Mouse (Mus musculus): Measurements from ENCODE around the gene Rab9b. TPM values are rescaled to one million over a fixed set of nuclear protein-coding genes. Genes with fewer than 3 reads are reported as not detected.

Rab9b gene
- total RNA-seq (2014; fragmentation: Nextera tagmentation) (not detected in 2 replicates), total RNA-seq (2017) (under 0.01 TPM in 1 of 2 replicates, not detected in the other), polyA plus RNA-seq (2012) (not detected in 2 replicates)

- Histone ChIP-seq H3K9me3 (replicated peaks) (no peaks in the 10 kb centered on the region), H3K4me3 (ENCODE audit: low read depth, low read length) (no peak within 1 kb of the TSS), H3K4me1 (ENCODE audit: insufficient read depth, low read depth, low read length) (no peaks in the 10 kb centered on the region), H3K27me3 (ENCODE audit: insufficient read depth, low read length) (0 out of 2 replicates have a peak, but pooled peaks cover 3% of the 10 kb centered on the region), H3K36me3 (replicated peaks) (no peaks in the 10 kb centered on the region)
- ATAC-seq (ENCODE audit: extremely low read depth, insufficient number of reproducible peaks, low FRiP score, poor library complexity, severe bottlenecking): no peak
- TF ChIP-seq GATA1 (IDR thresholded peaks at IDR 0.05; ENCODE audit: borderline replicate concordance, low read length) (no peak), POLR2AphosphoS5 (IDR thresholded peaks at IDR 0.05; ENCODE audit: insufficient replicate concordance, low read depth, low read length) (no peak), GATA2 (IDR thresholded peaks at IDR 0.05; ENCODE audit: borderline replicate concordance, low read depth, low read length) (no peak), CTCF (IDR thresholded peaks at IDR 0.05; ENCODE audit: low read depth, low read length) (no peak), TAL1 (conservative IDR thresholded peaks at IDR 0.05; ENCODE audit: low read depth, low read length) (no peak)
- DNase-seq (ENCODE audit: low spot score): no peak
Measured at GRCm38 (mm10) chrX:136868061-136869040, at the start of gene Rab9b. Gene Rab9b, minus strand, starts transcription at chrX:136868755.

GRCm38 (mm10) chrX:136904369-136904768 is 35.8 kb upstream of the Rab9b start:
- ATAC-seq (ENCODE audit: extremely low read depth, insufficient number of reproducible peaks, low FRiP score, poor library complexity, severe bottlenecking): no peak
- DNase-seq (ENCODE audit: low spot score): no peak
- no peak overlapping the region for H3K4me3 ChIP-seq (ENCODE audit: low read depth, low read length)
- no peaks in the 10 kb centered on the region for H3K4me1 ChIP-seq (ENCODE audit: insufficient read depth, low read depth, low read length)
- TF ChIP-seq CTCF (IDR thresholded peaks at IDR 0.05; ENCODE audit: low read depth, low read length): no peak
- TF ChIP-seq GATA2 (IDR thresholded peaks at IDR 0.05; ENCODE audit: borderline replicate concordance, low read depth, low read length): no peak
- no peak for TF ChIP-seq POLR2AphosphoS5 (IDR thresholded peaks at IDR 0.05; ENCODE audit: insufficient replicate concordance, low read depth, low read length)
- TF ChIP-seq GATA1 (IDR thresholded peaks at IDR 0.05; ENCODE audit: borderline replicate concordance, low read length): no peak
- no peak for TF ChIP-seq TAL1 (conservative IDR thresholded peaks at IDR 0.05; ENCODE audit: low read depth, low read length)
- H3K36me3 ChIP-seq (replicated peaks): no peaks in the 10 kb centered on the region
- H3K9me3 ChIP-seq (replicated peaks): no peaks in the 10 kb centered on the region
- no peaks in the 10 kb centered on the region for H3K27me3 ChIP-seq (ENCODE audit: insufficient read depth, low read length)

DNA sequence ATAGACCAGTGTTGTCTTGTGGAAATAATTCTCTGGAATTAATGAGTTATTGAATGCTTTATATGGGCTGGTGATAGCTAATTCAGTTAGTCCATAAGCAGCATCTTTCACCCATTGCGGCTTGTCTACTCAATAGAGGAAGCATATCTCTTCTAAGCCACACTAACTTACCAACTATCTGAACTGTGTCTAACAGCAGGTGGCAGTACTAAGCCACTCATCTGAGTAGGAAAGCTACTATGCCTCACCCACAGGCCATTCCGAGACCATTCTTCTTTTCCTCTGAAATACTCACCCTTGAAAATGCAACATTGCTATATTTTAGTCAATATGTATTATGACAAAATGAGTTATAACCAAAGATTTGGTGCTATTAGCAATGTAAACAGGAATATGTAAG is 27.2 kb upstream of the Rab9b start:
- no peaks in the 10 kb centered on the region for H3K36me3 ChIP-seq (replicated peaks)
- no peak for DNase-seq (ENCODE audit: low spot score)
- no peak for TF ChIP-seq CTCF (IDR thresholded peaks at IDR 0.05; ENCODE audit: low read depth, low read length)
- no peak for TF ChIP-seq GATA1 (IDR thresholded peaks at IDR 0.05; ENCODE audit: borderline replicate concordance, low read length)
- TF ChIP-seq TAL1 (conservative IDR thresholded peaks at IDR 0.05; ENCODE audit: low read depth, low read length): no peak
- TF ChIP-seq POLR2AphosphoS5 (IDR thresholded peaks at IDR 0.05; ENCODE audit: insufficient replicate concordance, low read depth, low read length): no peak
- TF ChIP-seq GATA2 (IDR thresholded peaks at IDR 0.05; ENCODE audit: borderline replicate concordance, low read depth, low read length): no peak
- no peaks in the 10 kb centered on the region for H3K9me3 ChIP-seq (replicated peaks)
- ATAC-seq (ENCODE audit: extremely low read depth, insufficient number of reproducible peaks, low FRiP score, poor library complexity, severe bottlenecking): no peak
- no peak overlapping the region for H3K4me3 ChIP-seq (ENCODE audit: low read depth, low read length)
- H3K27me3 ChIP-seq (ENCODE audit: insufficient read depth, low read length): no peaks in the 10 kb centered on the region
- H3K4me1 ChIP-seq (ENCODE audit: insufficient read depth, low read depth, low read length): no peaks in the 10 kb centered on the region

GRCm38 (mm10) chrX:136850300-136850699 is 18.3 kb downstream of the Rab9b start:
- DNase-seq (ENCODE audit: low spot score): no peak
- no peak for TF ChIP-seq GATA1 (IDR thresholded peaks at IDR 0.05; ENCODE audit: borderline replicate concordance, low read length)
- no peak for TF ChIP-seq GATA2 (IDR thresholded peaks at IDR 0.05; ENCODE audit: borderline replicate concordance, low read depth, low read length)
- TF ChIP-seq TAL1 (conservative IDR thresholded peaks at IDR 0.05; ENCODE audit: low read depth, low read length): no peak
- TF ChIP-seq POLR2AphosphoS5 (IDR thresholded peaks at IDR 0.05; ENCODE audit: insufficient replicate concordance, low read depth, low read length): no peak

DNA sequence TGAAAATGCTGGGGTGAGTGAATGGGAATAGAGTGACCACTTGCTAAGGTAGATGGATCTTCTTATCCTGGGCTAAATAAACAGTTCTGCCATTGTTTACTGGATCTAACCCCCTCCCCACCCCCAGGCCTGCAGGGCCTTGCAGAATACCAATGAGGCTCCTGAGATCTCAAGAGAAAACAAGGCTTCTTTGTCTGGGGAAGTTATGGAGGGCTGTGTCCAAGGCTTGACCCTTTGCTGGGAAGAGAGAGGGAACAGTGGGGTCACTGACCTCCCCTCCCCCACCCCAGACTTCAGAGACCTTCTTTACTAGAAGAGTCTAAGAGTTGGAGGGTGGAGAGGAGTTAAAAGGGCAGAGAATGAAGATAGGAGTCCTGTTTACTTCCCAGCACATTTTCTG is 39.9 kb downstream of the Rab9b start:
- DNase-seq (ENCODE audit: low spot score) (no peak), ATAC-seq (ENCODE audit: extremely low read depth, insufficient number of reproducible peaks, low FRiP score, poor library complexity, severe bottlenecking) (no peak)
- Histone ChIP-seq H3K4me3 (ENCODE audit: low read depth, low read length) (no peak overlapping the region), H3K36me3 (replicated peaks) (no peaks in the 10 kb centered on the region), H3K4me1 (ENCODE audit: insufficient read depth, low read depth, low read length) (no peaks in the 10 kb centered on the region), H3K27me3 (ENCODE audit: insufficient read depth, low read length) (no peaks in the 10 kb centered on the region), H3K9me3 (replicated peaks) (no peaks in the 10 kb centered on the region)
- TF ChIP-seq GATA1 (IDR thresholded peaks at IDR 0.05; ENCODE audit: borderline replicate concordance, low read length): no peak
- TF ChIP-seq TAL1 (conservative IDR thresholded peaks at IDR 0.05; ENCODE audit: low read depth, low read length): no peak
- no peak for TF ChIP-seq POLR2AphosphoS5 (IDR thresholded peaks at IDR 0.05; ENCODE audit: insufficient replicate concordance, low read depth, low read length)

More at GRCm38 (mm10) chrX:136850300-136850699, 18.3 kb downstream of the Rab9b start:
- Histone ChIP-seq H3K27me3 (ENCODE audit: insufficient read depth, low read length) (no peaks in the 10 kb centered on the region), H3K4me3 (ENCODE audit: low read depth, low read length) (no peak overlapping the region), H3K9me3 (replicated peaks) (no peaks in the 10 kb centered on the region), H3K36me3 (replicated peaks) (no peaks in the 10 kb centered on the region), H3K4me1 (ENCODE audit: insufficient read depth, low read depth, low read length) (no peaks in the 10 kb centered on the region)
- no peak for ATAC-seq (ENCODE audit: extremely low read depth, insufficient number of reproducible peaks, low FRiP score, poor library complexity, severe bottlenecking)

DNA sequence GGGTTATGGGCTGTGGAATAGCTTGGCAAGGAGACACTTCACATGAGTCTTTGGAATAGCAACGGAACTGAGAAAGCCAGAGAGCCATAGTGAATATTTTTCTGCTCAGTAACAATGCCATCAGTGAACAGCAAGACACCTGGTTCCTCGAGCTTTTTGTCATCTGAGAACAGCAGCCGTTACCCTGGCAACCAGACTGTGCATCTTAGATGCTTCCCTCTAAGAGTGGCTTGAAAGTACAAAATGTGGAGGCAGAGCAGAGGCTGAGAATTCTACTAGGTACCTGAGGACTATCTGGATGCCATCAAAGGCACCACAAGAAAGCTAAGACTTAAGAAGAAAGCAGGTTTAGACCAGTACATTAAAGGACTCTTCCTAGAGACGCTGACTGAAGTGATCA is 43.5 kb downstream of the Rab9b start:
- H3K9me3 ChIP-seq (replicated peaks): no peaks in the 10 kb centered on the region
- H3K36me3 ChIP-seq (replicated peaks): no peaks in the 10 kb centered on the region
- no peak overlapping the region for H3K4me3 ChIP-seq (ENCODE audit: low read depth, low read length)
- no peak for DNase-seq (ENCODE audit: low spot score)
- no peak for ATAC-seq (ENCODE audit: extremely low read depth, insufficient number of reproducible peaks, low FRiP score, poor library complexity, severe bottlenecking)
- no peaks in the 10 kb centered on the region for H3K4me1 ChIP-seq (ENCODE audit: insufficient read depth, low read depth, low read length)
- no peak for TF ChIP-seq TAL1 (conservative IDR thresholded peaks at IDR 0.05; ENCODE audit: low read depth, low read length)
- TF ChIP-seq POLR2AphosphoS5 (IDR thresholded peaks at IDR 0.05; ENCODE audit: insufficient replicate concordance, low read depth, low read length): no peak
- no peak for TF ChIP-seq CTCF (IDR thresholded peaks at IDR 0.05; ENCODE audit: low read depth, low read length)
- TF ChIP-seq GATA1 (IDR thresholded peaks at IDR 0.05; ENCODE audit: borderline replicate concordance, low read length): no peak
- TF ChIP-seq GATA2 (IDR thresholded peaks at IDR 0.05; ENCODE audit: borderline replicate concordance, low read depth, low read length): no peak
- H3K27me3 ChIP-seq (ENCODE audit: insufficient read depth, low read length): no peaks in the 10 kb centered on the region
